Mouse (Mus musculus) limb, embryonic 15.5 days (tissue): ENCODE results near the gene Gtpbp2. TPM values are rescaled to one million over a fixed set of nuclear protein-coding genes. Genes with fewer than 3 reads are reported as not detected.

Experiments
- ATAC-seq: fragments of 200-750 bp; cut with Nextera tagmentation; 2 replicates; pipeline ENCODE4 v1.8.0; 2017; ENCODE audit warnings: low read depth, moderate TSS enrichment; ENCODE audit not compliant: insufficient number of reproducible peaks, low FRiP score, low TSS enrichment
- H3K27ac ChIP-seq: fragments of 300-500 bp; sonication (generic); 2 replicates; pipeline ENCODE4 v1.5.1; 2015; ENCODE audit warnings: moderate library complexity, mild to moderate bottlenecking, inconsistent platforms
- H3K27me3 ChIP-seq: fragments of 300-500 bp; sonication (generic); 2 replicates; pipeline ENCODE4 v1.6.1; 2015; ENCODE audit warnings: inconsistent platforms
- H3K36me3 ChIP-seq: fragments of 300-500 bp; sonication (generic); 2 replicates; pipeline ENCODE4 v1.6.1; 2015; ENCODE audit warnings: inconsistent platforms
- H3K4me1 ChIP-seq: fragments of 300-500 bp; sonication (generic); 2 replicates; pipeline ENCODE4 v1.6.1; 2015; ENCODE audit warnings: inconsistent platforms
- H3K4me2 ChIP-seq: fragments of 300-500 bp; sonication (generic); 2 replicates; pipeline ENCODE4 v1.6.1; 2015; ENCODE audit warnings: mild to moderate bottlenecking, inconsistent platforms
- H3K4me3 ChIP-seq: fragments of 300-500 bp; sonication (generic); 2 replicates; pipeline ENCODE4 v1.5.1; 2015; ENCODE audit warnings: mild to moderate bottlenecking, inconsistent platforms
- H3K9ac ChIP-seq: fragments of 300-500 bp; sonication (generic); 2 replicates; pipeline ENCODE4 v1.6.1; 2015; ENCODE audit warnings: inconsistent platforms
- H3K9me3 ChIP-seq: fragments of 300-500 bp; sonication (generic); 2 replicates; pipeline ENCODE4 v1.6.1; 2016; ENCODE audit warnings: inconsistent platforms
- WGBS: fragments of 180-500 bp; shearing (Covaris S2); methylation state at CpG from one replicate; pipeline ENCODE4 v1.1.7; 2015; 5-methylcytosine and 5-hydroxymethylcytosine counted together
- polyA plus RNA-seq: library from polyadenylated mRNA; unstranded; fragments of >200 nt; fragmentation: Nextera tagmentation; extraction: Ambion mirVana; gene quantifications from 2 replicates; pipeline ENCODE4 v1.2.1, GENCODE M21; 2015

The Gtpbp2 gene
- polyA plus RNA-seq, 1 experiment from 2014 or later = 39.6 TPM

DNA sequence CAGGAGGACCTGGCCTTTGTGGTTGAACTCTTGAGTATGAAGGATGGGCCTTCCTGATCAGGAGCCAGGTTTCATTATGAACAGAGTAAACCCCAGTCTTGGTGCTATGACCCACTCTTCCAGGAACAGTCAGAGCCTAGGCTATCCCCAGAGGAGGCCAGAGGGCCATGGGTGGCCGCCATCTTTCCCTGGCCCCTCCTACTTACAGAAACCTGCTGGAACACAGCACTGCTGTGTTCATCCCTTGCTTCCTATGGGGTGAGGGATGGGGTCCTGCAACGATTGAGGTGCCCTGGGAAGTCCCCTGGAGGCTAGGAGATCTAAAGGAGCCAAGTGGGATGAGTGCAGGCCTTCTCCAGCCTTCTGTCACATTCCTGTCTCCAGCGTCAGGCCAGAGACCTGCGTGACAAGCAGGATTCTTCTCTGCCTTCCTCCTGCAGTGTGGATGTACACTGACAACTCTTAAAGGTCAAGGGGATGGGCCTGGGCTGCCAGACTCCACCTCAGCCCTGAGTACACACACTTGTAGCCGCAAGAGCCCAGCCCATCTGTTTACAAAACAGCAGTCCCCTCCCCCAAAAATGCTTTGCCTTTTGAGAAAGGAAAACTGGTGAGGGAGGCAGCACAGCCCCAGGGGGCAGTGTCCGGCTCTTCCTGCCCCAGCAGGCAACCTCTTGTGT is 32.9 kb upstream of the Gtpbp2 start:
- ATAC-seq = no peak
- H3K36me3 ChIP-seq = peaks cover 73% of the 10 kb centered on the region
- H3K9ac ChIP-seq = no peak overlapping the region
- H3K27ac ChIP-seq = no peak overlapping the region
- WGBS = 76% methylated on average over 6 of the region's 6 CpGs
- H3K4me3 ChIP-seq = no peak overlapping the region
- H3K4me1 ChIP-seq = peaks cover 11% of the 10 kb centered on the region; the same call in 1 of the 2 replicates
- no peaks in the 10 kb centered on the region for H3K9me3 ChIP-seq
- H3K27me3 ChIP-seq = no peaks in the 10 kb centered on the region
- no peak overlapping the region for H3K4me2 ChIP-seq

DNA sequence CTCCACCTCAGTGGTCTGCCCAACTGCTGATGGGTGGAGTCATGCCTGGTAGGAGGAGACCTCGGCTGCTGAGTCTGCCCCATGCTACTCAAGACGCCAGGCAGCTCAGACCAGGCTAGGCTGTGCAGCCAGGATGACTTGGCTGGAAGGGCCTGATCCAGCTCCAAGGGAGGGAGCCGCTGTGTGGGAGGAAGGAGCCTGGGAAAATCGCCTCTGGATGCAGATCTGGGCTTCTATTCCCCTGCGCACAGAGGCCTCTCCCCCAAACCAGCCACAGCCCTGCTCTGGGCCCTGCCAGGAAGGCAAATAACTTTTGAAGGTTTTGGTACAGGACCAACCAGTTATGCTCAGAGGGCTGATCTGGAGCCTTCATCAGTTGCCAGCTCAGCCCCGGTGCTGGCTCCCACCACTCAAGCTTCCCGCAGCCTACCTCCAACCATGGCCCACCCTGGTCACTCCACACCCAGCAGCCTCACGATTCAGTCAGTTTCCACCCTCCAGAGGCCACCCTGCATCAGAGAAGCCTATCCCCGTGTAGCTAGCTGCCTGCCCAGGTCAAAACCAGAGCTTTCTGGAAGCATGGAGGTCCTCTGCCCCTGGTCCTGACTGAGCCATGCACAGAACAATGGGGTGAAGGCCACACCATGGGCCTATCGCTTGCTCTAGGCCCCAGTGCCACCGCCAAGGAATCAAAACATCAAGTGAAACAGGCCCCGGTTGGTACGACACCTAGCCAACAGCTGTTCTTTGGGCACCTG is 30.9 kb upstream of the Gtpbp2 start:
- 62% methylated on average over 13 of the region's 13 CpGs for WGBS
- Histone ChIP-seq H3K27ac (peak overlapping the region; percentile 69), H3K36me3 (peaks cover 53% of the 10 kb centered on the region), H3K4me1 (peaks cover 11% of the 10 kb centered on the region; the same call in 1 of the 2 replicates), H3K27me3 (no peaks in the 10 kb centered on the region), H3K9me3 (no peaks in the 10 kb centered on the region), H3K4me2 (no peak overlapping the region), H3K4me3 (no peak overlapping the region), H3K9ac (no peak overlapping the region)
- peak; percentile 75; the same call in 1 of the 2 replicates for ATAC-seq

DNA sequence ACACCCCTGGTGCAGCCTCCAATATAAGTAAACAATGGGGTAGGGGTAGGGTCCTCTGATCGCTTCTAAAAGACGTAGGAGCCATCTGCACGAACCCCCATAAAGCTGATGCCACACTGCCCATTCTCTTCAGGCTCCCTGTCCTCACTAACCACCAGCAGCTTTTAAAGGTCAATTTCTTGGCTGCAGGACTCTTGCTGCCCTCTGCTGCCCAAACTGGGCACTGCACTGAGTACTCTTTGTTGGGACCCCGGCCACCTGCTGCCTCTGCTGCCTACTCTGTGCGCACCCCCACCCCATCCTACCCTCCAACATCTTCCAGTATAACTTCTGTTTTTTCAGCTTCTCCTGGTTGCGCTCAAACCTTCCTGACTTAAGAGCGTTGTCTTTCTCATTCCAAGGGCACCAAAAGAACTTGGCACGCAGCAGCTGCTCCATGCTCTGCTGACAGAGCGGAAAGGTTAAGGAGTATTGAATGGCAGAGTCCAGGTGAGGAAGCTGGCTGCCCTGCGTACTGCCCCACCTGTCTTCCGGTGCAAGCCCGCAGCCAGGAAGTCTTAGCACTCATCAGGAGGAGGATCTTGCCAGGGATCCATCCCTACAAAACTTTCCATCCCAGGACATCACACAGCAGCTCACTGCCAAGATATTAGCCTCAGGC is 28.6 kb upstream of the Gtpbp2 start:
- no peak overlapping the region for H3K4me3 ChIP-seq
- H3K27me3 ChIP-seq = no peaks in the 10 kb centered on the region
- no peak overlapping the region for H3K27ac ChIP-seq
- H3K4me1 ChIP-seq = peaks cover 11% of the 10 kb centered on the region; the same call in 1 of the 2 replicates
- no peak overlapping the region for H3K4me2 ChIP-seq
- H3K9me3 ChIP-seq = no peaks in the 10 kb centered on the region
- H3K36me3 ChIP-seq = peaks cover 31% of the 10 kb centered on the region
- WGBS = 15% methylated on average over 12 of the region's 12 CpGs
- no peak overlapping the region for H3K9ac ChIP-seq
- no peak for ATAC-seq

DNA sequence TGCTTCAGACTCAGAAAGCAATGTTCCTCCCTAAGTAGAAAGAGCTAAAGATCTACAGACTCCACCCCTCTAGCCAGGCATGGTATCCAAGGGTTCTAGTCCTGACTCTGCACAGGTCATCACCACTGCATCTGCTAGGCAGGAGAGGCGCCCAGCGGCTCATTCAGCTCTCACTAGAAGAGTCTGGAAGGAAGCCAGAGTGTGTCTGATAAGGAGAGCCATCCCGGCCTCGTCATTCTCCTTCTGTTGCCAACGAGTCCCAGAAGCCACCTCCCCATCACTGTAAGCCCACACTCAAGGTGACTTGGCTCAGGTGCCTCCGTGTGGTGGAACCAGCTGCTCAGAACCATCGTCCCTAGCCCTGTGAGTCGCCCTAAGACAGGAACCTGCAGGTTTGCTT is 28.0 kb upstream of the Gtpbp2 start:
- Histone ChIP-seq H3K9ac (no peak overlapping the region), H3K36me3 (peaks cover 24% of the 10 kb centered on the region), H3K4me1 (peaks cover 11% of the 10 kb centered on the region; the same call in 1 of the 2 replicates), H3K27me3 (no peaks in the 10 kb centered on the region), H3K27ac (no peak overlapping the region), H3K4me3 (no peak overlapping the region), H3K4me2 (no peak overlapping the region), H3K9me3 (no peaks in the 10 kb centered on the region)
- no peak for ATAC-seq
- WGBS = 74% methylated on average over 8 of the region's 8 CpGs

DNA sequence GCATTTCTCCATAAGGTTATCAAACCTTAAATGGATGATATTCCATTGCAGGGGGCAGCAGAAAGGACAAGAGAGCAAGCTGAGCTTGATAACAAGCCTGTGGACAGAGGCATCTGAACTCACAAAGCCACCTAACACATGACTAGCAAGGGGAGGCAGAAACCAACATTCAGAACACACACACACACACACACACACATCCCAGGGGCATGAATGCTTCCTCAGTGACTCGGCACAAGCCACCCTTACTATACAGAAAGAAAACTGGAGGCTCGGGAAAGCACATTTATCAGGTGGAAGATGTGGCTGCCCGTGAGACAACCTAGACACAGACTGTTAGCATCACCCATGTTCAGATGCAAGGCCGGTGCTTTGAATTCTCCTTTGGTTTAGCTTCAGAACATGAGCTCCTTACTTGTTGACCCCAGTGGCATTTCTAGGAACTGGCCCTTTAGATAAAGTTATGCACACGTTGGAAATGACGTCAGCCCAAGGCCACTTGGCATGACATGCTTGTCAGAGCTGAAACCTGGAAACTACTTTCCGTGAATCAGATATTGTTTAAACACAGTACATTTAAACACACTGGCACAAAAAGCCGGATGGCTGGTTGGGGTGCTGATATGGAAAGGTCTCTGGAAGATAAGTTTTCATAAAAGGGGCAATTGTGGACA is 22.1 kb upstream of the Gtpbp2 start:
- ATAC-seq = no peak
- Histone ChIP-seq H3K4me1 (peaks cover 6% of the 10 kb centered on the region), H3K4me2 (no peak overlapping the region), H3K36me3 (0 out of 2 replicates have a peak, but pooled peaks cover 2% of the 10 kb centered on the region), H3K27ac (no peak overlapping the region), H3K9ac (no peak overlapping the region), H3K27me3 (no peaks in the 10 kb centered on the region), H3K4me3 (no peak overlapping the region), H3K9me3 (no peaks in the 10 kb centered on the region)
- WGBS = 76% methylated on average over 8 of the region's 8 CpGs

DNA sequence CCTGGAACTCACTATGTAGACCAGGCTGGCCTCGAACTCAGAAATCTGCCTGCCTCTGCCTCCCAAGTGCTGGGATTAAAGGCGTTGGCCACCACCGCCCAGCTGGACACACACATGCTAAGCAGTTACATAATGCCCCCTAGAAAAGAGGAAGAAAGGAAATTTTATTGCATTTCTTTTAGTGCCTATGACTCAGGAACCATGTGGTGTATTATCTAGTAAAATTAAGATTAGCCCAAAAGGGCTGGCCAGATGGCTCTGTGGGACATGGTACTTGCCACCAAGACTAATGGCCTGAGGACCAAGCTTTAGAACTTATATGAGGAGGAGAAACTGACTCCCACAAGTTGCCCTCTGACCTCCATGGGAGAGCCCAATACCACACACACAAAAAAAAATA is 21.0 kb upstream of the Gtpbp2 start:
- Histone ChIP-seq H3K4me2 (no peak overlapping the region), H3K9ac (no peak overlapping the region), H3K27me3 (no peaks in the 10 kb centered on the region), H3K27ac (no peak overlapping the region), H3K4me1 (peaks cover 12% of the 10 kb centered on the region), H3K9me3 (no peaks in the 10 kb centered on the region), H3K4me3 (no peak overlapping the region), H3K36me3 (0 out of 2 replicates have a peak, but pooled peaks cover 2% of the 10 kb centered on the region)
- no peak for ATAC-seq
- WGBS = 82% methylated on average over 3 of the region's 3 CpGs

DNA sequence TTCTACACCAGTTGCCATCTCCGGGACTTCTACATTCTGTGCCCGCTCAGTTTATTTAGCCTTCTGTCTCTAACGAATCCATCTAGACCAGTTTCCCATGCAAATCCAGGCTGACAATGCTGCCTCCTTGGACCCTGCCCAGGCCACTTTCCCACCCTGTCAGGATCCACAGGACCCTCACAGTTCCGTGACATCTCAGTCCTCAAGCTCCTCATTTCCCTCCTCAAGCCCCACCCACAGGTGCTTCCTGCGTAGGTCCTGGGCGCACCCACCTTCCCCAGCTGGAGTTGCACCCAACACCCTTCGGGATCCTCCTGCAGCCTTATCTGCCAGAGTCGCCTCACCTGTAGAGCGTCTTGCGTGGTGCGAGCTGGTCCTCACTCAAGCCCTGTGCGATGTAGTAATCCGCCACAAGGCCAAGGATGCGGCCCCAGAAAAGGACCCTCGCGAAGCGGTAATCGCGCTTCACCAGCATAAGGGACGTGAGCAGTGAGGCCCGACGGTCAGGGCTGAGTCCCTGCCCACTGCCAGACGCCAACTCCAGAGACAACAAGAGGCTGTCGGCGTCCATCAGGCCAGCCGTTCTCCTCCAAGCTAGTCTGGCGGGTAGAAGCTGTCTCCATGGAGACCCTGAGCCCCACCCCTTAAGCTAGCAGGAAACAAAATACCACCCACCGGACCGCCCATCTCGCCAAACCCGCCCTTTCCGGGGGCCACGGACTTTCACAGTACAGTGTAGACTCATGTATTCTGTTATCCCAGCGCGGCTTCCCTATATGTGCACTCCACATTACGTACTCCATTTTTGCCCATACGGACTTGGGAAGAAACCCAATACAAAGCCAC is 17.0 kb upstream of the Gtpbp2 start, which contains the start of gene Rsph9:
Gene Rsph9 (minus strand): TSS at position 639 of the 846 bp plus-strand sequence.
- Histone ChIP-seq H3K4me1 (peaks cover 12% of the 10 kb centered on the region), H3K27me3 (no peaks in the 10 kb centered on the region), H3K4me2 (peak within 1 kb of the TSS; percentile 80), H3K27ac (peak within 1 kb of the TSS; percentile 70), H3K36me3 (peaks cover 29% of the 10 kb centered on the region), H3K9ac (peak within 1 kb of the TSS; percentile 18; the same call in 1 of the 2 replicates), H3K9me3 (no peaks in the 10 kb centered on the region), H3K4me3 (peak within 1 kb of the TSS; percentile 49)
- 6% methylated on average over 37 of the region's 37 CpGs for WGBS
- ATAC-seq = peak; percentile 91

DNA sequence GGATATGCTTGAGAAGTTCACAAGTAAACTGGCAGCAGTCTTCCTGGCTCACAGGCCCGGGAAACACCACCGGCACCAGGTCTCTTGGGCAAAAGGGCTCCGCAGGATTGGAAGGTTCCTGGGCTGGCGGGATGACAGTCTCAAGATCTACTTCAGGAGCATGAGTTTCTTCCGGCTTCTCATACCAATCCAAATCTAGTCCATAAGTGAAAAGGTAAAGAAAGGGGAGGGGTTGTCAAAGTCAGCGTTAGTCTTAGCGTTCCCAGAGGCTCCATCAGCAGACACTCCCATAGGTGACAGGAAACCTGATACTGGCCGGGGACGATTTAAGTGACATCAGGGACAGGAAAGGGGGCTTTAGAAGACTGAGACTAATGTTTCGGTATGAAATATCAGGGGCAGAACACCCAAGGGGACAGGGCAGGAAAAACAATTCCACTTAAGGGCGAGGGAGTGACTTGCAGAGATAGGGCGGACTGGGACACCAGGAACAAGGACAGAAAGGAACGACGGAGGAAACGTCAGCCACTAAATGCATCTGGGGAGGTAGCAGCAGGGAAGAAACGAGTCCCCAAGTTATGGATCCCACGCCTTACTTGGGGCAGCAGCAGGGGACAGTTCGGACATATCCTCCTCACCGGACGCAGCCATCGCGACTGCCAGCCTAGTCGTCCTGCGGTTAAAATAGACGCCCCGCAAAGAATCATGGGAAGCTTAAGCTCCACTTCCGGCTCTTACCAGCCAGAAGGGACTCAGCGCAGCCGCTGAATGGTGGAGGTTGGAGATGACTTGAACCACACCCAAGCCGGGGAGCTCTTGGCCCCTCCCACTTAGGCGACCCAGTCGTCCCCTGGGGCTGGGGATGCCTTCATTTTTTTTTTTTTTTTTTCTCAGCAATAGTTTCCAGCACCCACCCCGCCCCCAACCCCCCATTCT is 7.7 kb upstream of the Gtpbp2 start, which contains the start of gene Mad2l1bp:
Gene Mad2l1bp (minus strand): TSS at position 707 of the 936 bp plus-strand sequence.
- H3K27me3 ChIP-seq = no peaks in the 10 kb centered on the region
- H3K9ac ChIP-seq = peak within 1 kb of the TSS; percentile 57
- peak within 1 kb of the TSS; percentile 65 for H3K4me3 ChIP-seq
- peak within 1 kb of the TSS; percentile 83 for H3K27ac ChIP-seq
- no peaks in the 10 kb centered on the region for H3K9me3 ChIP-seq
- peak within 1 kb of the TSS; percentile 77 for H3K4me2 ChIP-seq
- 4% methylated on average over 33 of the region's 33 CpGs for WGBS
- H3K36me3 ChIP-seq = peaks cover 16% of the 10 kb centered on the region
- ATAC-seq = peak; percentile 80
- peaks cover 6% of the 10 kb centered on the region for H3K4me1 ChIP-seq

DNA sequence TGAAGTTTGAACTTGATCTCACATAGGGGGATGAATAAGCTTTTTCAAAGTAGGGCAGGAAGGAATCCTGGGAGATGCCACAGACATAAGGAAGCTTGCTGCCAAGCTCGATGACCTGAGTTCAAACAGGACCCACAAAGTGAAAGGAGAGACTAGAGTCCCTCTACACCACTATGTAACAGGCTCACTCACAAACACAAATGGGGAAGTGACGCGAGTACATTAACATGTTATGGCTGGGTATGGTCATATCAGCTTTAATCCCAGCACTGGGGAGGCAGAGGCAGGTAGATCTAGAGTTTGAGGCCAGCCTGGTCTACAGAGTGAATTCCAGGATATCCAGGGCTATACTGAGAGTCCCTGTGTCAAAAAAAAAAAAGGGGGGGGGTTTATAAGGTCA is 6.5 kb upstream of the Gtpbp2 start:
- Histone ChIP-seq H3K9me3 (no peaks in the 10 kb centered on the region), H3K4me3 (no peak overlapping the region), H3K4me2 (no peak overlapping the region), H3K4me1 (peaks cover 6% of the 10 kb centered on the region), H3K36me3 (0 out of 2 replicates have a peak, but pooled peaks cover 5% of the 10 kb centered on the region), H3K9ac (no peak overlapping the region), H3K27me3 (no peaks in the 10 kb centered on the region), H3K27ac (no peak overlapping the region)
- WGBS = 89% methylated on average over 3 of the region's 3 CpGs
- ATAC-seq = no peak

DNA sequence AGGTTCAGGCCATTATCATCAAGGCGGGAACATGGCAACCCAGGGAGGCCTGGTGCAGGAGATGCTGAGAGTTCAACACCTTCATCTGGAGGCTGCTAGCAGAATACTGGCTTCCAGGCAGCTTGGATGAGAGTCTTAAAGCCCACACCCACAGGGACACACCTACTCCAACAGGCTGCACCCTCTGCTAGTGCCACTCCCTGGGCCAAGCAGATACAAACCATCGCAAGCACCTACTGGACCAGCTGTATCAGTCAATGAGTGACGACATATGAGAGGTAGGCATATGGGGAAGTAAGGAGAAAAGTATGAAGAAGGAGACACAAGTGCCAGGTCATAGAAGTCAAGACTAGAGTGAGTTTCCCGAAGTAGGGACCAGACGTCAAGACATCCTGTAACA is 4.2 kb upstream of the Gtpbp2 start:
- H3K4me1 ChIP-seq = peaks cover 10% of the 10 kb centered on the region
- H3K4me2 ChIP-seq = no peak overlapping the region
- ATAC-seq = no peak
- 76% methylated on average over 5 of the region's 5 CpGs for WGBS
- no peaks in the 10 kb centered on the region for H3K36me3 ChIP-seq
- H3K9me3 ChIP-seq = no peaks in the 10 kb centered on the region
- no peak overlapping the region for H3K27ac ChIP-seq
- H3K27me3 ChIP-seq = no peaks in the 10 kb centered on the region
- H3K9ac ChIP-seq = no peak overlapping the region
- H3K4me3 ChIP-seq = no peak overlapping the region
